Mouse (Mus musculus): ENCODE measurements around the gene Atp8a1. TPM values are rescaled to one million over a fixed set of nuclear protein-coding genes. Genes with fewer than 3 reads are reported as not detected.
A peak's percentile ranks its signal among the peaks of the same experiment; 100 is the strongest.

Atp8a1 gene
- polyA plus RNA-seq, 1 experiment = 27.8 TPM

GRCm38 (mm10) chr5:67649156-67649555 lies 198.1 kb downstream of the Atp8a1 start:
- Histone ChIP-seq H3K4me3 (ENCODE audit: control insufficient read depth, insufficient read depth, low read length) (no peak overlapping the region), H3K4me1 (replicated peaks; ENCODE audit: control insufficient read depth, insufficient read depth, low read length) (no peaks in the 10 kb centered on the region), H3K27me3 (ENCODE audit: control insufficient read depth, insufficient read depth, low read length) (no peaks in the 10 kb centered on the region), H3K27ac (ENCODE audit: control insufficient read depth, insufficient read depth, low read length) (no peak overlapping the region), H3K36me3 (ENCODE audit: control insufficient read depth, insufficient read depth, low read length) (peaks cover 5% of the 10 kb centered on the region)
- no peak for DNase-seq
- WGBS = 96% methylated on average over 4 of the region's 4 CpGs
- TF ChIP-seq POLR2A (IDR thresholded peaks at IDR 0.05; ENCODE audit: control insufficient read depth, extremely low read depth, insufficient read depth, low read length, poor library complexity) (no peak), CTCF (IDR thresholded peaks at IDR 0.05; ENCODE audit: borderline replicate concordance, control insufficient read depth, extremely low read depth, insufficient read depth, low read length, poor library complexity) (no peak)

GRCm38 (mm10) chr5:67647568-67647967 lies 199.7 kb downstream of the Atp8a1 start:
- H3K27me3 ChIP-seq (ENCODE audit: control insufficient read depth, insufficient read depth, low read length) = no peaks in the 10 kb centered on the region
- WGBS = 93% methylated on average over 21 of the region's 21 CpGs
- DNase-seq = peak; percentile 27
- peaks cover 5% of the 10 kb centered on the region for H3K36me3 ChIP-seq (ENCODE audit: control insufficient read depth, insufficient read depth, low read length)
- H3K4me1 ChIP-seq (replicated peaks; ENCODE audit: control insufficient read depth, insufficient read depth, low read length) = no peaks in the 10 kb centered on the region
- no peak overlapping the region for H3K27ac ChIP-seq (ENCODE audit: control insufficient read depth, insufficient read depth, low read length)
- TF ChIP-seq CTCF (IDR thresholded peaks at IDR 0.05; ENCODE audit: borderline replicate concordance, control insufficient read depth, extremely low read depth, insufficient read depth, low read length, poor library complexity) (no peak), POLR2A (IDR thresholded peaks at IDR 0.05; ENCODE audit: control insufficient read depth, extremely low read depth, insufficient read depth, low read length, poor library complexity) (no peak)
- H3K4me3 ChIP-seq (ENCODE audit: control insufficient read depth, insufficient read depth, low read length) = no peak overlapping the region

DNA sequence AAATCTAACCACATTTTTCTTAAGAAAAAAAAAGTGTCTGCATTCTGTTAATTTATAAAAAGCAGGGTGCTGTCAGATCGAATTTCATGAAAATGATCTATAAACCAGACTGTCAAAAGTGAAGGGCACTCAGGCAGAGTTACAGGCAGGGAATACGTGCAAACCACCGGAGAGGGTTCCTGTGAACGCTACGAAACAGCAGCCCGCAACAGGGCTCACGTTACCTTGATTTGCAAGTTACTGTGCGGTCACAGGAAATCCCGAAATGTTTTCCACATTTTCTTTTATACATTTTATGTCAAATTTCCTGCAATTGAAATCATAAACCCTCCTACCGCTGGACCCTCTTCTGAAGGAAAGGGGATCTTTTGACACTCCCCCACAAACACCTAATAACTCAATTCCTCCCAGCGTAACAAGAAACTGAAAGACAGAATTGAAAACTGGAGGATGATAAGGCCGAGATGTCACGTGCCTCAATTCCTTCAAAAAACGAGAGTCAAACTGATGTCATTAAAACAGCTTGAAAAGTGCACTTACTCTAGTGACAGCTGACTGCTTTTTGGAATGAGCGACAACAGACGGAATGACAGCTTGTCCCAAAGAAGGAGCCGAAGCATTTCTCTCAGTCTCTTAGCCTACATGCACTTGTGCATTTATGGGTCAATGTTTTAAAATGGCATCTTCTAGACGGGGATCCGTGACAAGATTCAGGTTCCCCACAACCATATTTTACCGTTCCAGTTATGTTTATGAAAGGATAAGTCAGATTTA lies 200.3 kb downstream of the Atp8a1 start:
- Histone ChIP-seq H3K27me3 (ENCODE audit: control insufficient read depth, insufficient read depth, low read length) (no peaks in the 10 kb centered on the region), H3K36me3 (ENCODE audit: control insufficient read depth, insufficient read depth, low read length) (peaks cover 5% of the 10 kb centered on the region), H3K4me3 (ENCODE audit: control insufficient read depth, insufficient read depth, low read length) (no peak overlapping the region), H3K27ac (ENCODE audit: control insufficient read depth, insufficient read depth, low read length) (no peak overlapping the region), H3K4me1 (replicated peaks; ENCODE audit: control insufficient read depth, insufficient read depth, low read length) (no peaks in the 10 kb centered on the region)
- DNase-seq = no peak
- WGBS = 93% methylated on average over 20 of the region's 20 CpGs
- TF ChIP-seq POLR2A (IDR thresholded peaks at IDR 0.05; ENCODE audit: control insufficient read depth, extremely low read depth, insufficient read depth, low read length, poor library complexity) (no peak), CTCF (IDR thresholded peaks at IDR 0.05; ENCODE audit: borderline replicate concordance, control insufficient read depth, extremely low read depth, insufficient read depth, low read length, poor library complexity) (no peak)

GRCm38 (mm10) chr5:67643537-67644255 lies 203.5 kb downstream of the Atp8a1 start:
- peaks cover 5% of the 10 kb centered on the region; the same call in 1 of the 2 replicates for H3K36me3 ChIP-seq (ENCODE audit: control insufficient read depth, insufficient read depth, low read length)
- no peak overlapping the region for H3K27ac ChIP-seq (ENCODE audit: control insufficient read depth, insufficient read depth, low read length)
- WGBS = 95% methylated on average over 5 of the region's 5 CpGs
- no peak for TF ChIP-seq POLR2A (IDR thresholded peaks at IDR 0.05; ENCODE audit: control insufficient read depth, extremely low read depth, insufficient read depth, low read length, poor library complexity)
- TF ChIP-seq CTCF (IDR thresholded peaks at IDR 0.05; ENCODE audit: borderline replicate concordance, control insufficient read depth, extremely low read depth, insufficient read depth, low read length, poor library complexity) = no peak
- H3K27me3 ChIP-seq (ENCODE audit: control insufficient read depth, insufficient read depth, low read length) = no peaks in the 10 kb centered on the region
- H3K4me3 ChIP-seq (ENCODE audit: control insufficient read depth, insufficient read depth, low read length) = no peak overlapping the region
- no peak for DNase-seq
- no peaks in the 10 kb centered on the region for H3K4me1 ChIP-seq (replicated peaks; ENCODE audit: control insufficient read depth, insufficient read depth, low read length)

DNA sequence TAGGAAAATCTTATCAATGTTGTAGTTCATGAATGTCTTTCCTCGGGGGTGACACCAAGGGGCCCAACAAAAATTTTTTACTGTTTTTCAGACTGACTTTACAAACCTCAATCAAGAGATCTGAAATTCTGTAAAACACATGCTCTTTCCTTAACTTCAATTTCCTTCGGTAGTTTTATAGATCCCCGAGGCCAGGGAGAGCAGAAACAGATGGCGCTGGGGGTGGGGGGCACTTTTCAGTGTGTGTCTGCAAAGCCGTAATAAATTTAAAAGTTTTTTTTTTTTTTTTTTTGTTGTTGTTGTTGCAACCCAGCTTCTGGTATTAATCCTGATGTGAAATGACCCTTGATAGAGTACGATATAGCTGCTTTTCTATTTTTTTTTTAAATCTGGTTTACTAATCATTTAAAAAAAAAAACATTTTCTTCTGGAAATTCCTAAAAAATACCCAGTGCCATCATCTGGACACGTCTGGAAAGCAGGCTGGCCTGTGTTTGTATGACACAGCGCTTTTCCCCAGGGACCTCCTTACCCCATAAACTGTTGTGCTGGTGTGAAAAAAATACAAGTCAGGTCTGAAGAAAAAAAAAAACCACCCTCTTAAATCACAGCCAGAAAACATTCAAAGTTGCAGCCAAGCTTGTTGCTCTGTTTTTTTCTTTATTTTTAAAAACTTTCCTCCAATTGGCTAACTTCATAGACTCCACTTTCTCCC lies 205.7 kb downstream of the Atp8a1 start:
- Histone ChIP-seq H3K4me1 (replicated peaks; ENCODE audit: control insufficient read depth, insufficient read depth, low read length) (no peaks in the 10 kb centered on the region), H3K27me3 (ENCODE audit: control insufficient read depth, insufficient read depth, low read length) (no peaks in the 10 kb centered on the region), H3K36me3 (ENCODE audit: control insufficient read depth, insufficient read depth, low read length) (peaks cover 5% of the 10 kb centered on the region; the same call in 1 of the 2 replicates), H3K4me3 (ENCODE audit: control insufficient read depth, insufficient read depth, low read length) (no peak overlapping the region), H3K27ac (ENCODE audit: control insufficient read depth, insufficient read depth, low read length) (no peak overlapping the region)
- no peak for DNase-seq
- WGBS = 95% methylated on average over 8 of the region's 8 CpGs
- TF ChIP-seq POLR2A (IDR thresholded peaks at IDR 0.05; ENCODE audit: control insufficient read depth, extremely low read depth, insufficient read depth, low read length, poor library complexity) = no peak
- TF ChIP-seq CTCF (IDR thresholded peaks at IDR 0.05; ENCODE audit: borderline replicate concordance, control insufficient read depth, extremely low read depth, insufficient read depth, low read length, poor library complexity) = no peak

DNA sequence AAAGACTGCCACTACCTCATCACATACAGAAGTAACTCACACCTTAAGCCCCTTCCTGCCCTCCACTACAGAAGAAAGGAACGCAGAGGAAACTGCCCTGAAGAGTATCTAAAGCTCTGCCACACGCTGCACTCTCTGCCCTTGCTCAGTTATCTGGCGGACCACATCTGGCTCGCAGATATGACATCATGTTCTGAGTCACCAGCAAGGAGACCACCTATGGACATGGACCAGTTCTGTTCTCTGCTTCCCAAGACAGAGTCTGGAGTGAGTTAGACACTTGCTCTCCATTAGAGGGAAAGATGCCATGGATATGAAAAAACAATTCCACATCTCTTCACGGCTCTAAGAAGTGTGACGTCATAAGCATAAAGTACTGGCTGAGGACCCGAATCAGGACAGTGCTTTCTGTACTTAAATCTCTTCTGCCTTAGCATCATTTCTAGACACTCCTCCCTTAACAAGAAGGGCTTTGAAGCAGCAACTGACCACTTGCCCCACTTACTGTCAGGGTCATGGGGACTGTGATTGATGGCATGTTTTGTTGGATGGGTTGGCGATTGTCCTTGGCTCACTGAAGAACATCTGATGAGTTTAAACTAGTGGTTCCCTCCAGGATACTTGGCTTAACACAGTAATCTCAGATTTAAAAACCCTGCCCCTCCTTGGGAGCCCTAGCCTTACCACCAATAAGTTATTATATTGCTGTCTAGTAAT lies 206.5 kb downstream of the Atp8a1 start:
- TF ChIP-seq CTCF (IDR thresholded peaks at IDR 0.05; ENCODE audit: borderline replicate concordance, control insufficient read depth, extremely low read depth, insufficient read depth, low read length, poor library complexity) (no peak), POLR2A (IDR thresholded peaks at IDR 0.05; ENCODE audit: control insufficient read depth, extremely low read depth, insufficient read depth, low read length, poor library complexity) (no peak)
- no peak for DNase-seq
- WGBS = 95% methylated on average over 8 of the region's 8 CpGs
- no peaks in the 10 kb centered on the region for H3K4me1 ChIP-seq (replicated peaks; ENCODE audit: control insufficient read depth, insufficient read depth, low read length)
- peaks cover 2% of the 10 kb centered on the region; the same call in 1 of the 2 replicates for H3K36me3 ChIP-seq (ENCODE audit: control insufficient read depth, insufficient read depth, low read length)
- H3K4me3 ChIP-seq (ENCODE audit: control insufficient read depth, insufficient read depth, low read length) = no peak overlapping the region
- H3K27me3 ChIP-seq (ENCODE audit: control insufficient read depth, insufficient read depth, low read length) = no peaks in the 10 kb centered on the region
- no peak overlapping the region for H3K27ac ChIP-seq (ENCODE audit: control insufficient read depth, insufficient read depth, low read length)

Data from thymus, adult 2 months (tissue).